Mouse (Mus musculus) left cerebral cortex, postnatal 4 days (tissue): ENCODE measurements around the gene Cdk2. TPM values are rescaled to one million over a fixed set of nuclear protein-coding genes. Genes with fewer than 3 reads are reported as not detected.
"Not testable (repeated sequence)": the region's sequence is repeated elsewhere in the genome, so short reads cannot be mapped to it uniquely, and the experiment has no call there.

Source experiments
- DNase-seq: peaks from one replicate; pipeline ENCODE4 v3.0.0-alpha.2; 2022
- intact Hi-C: fragments of 180-260 bp; cut with DNase I; formaldehyde crosslinking; loops from one replicate; pipeline ENCODE4 v1.15.1; 2025
- total RNA-seq, 2 experiments: library from RNA; stranded (reverse); gene quantifications; 2 replicates each; pipeline ENCODE4 v1.2.3; 2021

Cdk2 gene
- total RNA-seq = 10 to 100 TPM in 1 of 2 experiments, 1 to 10 TPM in 1; 8.1 to 10.0 TPM

DNA sequence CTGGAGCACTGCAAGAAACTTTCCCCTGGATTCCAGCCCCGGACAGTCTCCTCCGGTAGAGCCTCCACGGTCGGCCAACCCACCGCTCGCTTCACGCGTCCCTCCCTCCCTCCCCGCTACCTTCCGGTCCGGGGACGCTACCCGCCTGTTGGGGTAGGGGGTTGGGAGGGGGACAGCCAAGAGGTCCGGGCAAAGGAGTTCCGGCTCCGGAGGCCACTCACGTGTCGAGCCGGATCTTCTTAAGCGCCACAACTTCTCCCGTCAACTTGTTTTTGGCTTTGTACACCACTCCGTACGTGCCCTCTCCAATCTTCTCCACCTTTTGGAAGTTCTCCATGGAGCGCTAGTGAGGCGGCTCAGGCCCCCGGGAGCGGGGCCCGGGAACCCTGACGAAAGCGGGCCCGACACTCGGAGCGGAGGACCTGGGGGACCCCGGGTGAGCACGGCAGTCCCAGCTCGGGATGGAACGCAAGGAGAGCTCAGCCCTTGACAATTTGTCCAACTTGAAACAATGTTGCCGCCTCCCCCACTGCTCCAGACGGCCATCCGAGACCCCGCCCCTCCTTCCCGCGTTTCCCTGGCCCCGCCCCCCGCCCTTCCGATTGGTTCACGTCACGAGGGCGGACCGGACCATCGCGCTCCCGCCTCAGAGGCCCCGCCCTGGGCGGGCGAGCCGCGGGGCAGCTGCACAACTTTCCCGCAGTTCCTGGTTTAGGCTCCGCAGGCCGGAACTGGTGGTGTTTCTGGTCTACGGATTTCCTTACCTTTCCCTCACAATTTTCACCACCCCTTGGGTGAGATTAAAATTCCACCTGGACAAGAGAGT, at the start of gene Cdk2:
Cdk2 (minus strand) TSS at position 541 of the 826 bp plus-strand sequence.
- DNase-seq = peak; percentile 94
- intact Hi-C loops = no loop called here

DNA sequence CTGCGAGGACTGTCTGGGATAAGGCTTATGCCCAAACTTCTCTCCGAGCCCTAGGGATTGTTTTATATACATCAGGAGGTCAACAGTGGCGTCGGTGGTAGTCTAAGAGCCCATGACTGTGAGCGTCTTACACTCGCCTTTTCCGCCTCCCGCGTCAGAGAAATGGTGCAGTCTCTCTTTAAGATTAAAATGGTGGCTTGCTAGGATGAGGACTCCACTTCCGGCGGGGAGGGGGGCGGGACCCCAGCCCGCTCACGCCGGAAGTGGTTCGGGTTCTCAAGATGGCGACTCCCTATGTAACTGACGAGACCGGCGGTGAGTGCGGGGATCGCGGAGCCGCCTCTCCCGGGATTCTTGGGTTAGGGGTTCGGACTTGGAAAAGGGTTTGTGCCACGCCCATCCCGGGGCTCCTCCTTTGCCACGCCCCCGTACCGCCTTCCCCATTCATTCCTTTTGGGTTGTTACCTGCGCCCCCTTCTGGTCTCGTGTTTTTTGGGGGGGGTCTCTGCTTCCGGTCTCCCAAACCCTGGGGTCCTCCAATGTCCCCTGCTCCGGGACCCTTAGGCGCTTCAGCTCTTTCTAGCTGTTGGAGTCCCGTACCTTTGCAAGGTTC, 43.5 kb upstream of the Cdk2 start:
- DNase-seq = peak; percentile 91
- intact Hi-C loops = no loop called here

GRCm38 (mm10) chr10:128747646-128748251, 42.9 kb upstream of the Cdk2 start, which contains the start of gene Pym1:
Pym1 (plus strand) TSS chr10:128747889.
- DNase-seq = peak; percentile 33
- intact Hi-C loops = no loop called here

- DNase-seq = no peak
- intact Hi-C loops = no loop called here
Observed at GRCm38 (mm10) chr10:128746972-128747645, 42.3 kb upstream of the Cdk2 start.

DNA sequence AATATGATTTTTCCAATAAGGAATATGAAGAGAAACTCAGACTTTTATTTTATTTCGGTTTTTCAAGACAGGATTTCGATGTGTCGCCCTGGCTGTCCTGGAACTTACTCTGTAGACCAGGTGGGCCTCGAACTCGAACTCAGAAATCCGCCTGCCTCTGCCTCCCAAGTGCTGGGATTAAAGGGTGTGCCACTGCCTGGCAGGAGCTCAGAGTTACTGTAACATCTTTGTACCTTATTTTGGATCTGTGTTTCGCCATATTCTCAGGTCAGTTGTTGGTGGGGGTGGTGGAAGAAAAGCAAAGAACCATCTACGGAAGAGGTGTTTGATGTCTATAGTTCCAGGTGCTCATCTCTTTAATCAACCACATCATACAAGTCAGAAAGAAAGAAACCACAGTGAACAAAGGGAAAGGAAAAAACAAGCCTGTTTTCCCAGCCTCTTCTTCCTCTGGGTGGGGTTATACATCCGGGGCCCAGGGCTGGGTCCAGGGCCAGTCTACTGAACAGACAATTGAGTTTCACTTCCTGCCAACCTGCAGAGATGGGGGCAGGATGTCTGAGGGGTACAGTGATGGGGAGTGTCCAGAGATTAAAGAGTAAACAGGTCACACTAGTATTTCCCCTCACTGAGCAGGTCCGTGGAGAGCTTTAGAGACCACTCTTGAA, 41.2 kb upstream of the Cdk2 start:
- intact Hi-C loops = no loop called here
- no peak for DNase-seq

- intact Hi-C loops = no loop called here
- DNase-seq = no peak
Observed at GRCm38 (mm10) chr10:128744680-128745601, 40.1 kb upstream of the Cdk2 start, which contains the start of gene Dgka. Dgka (minus strand) TSS chr10:128744855.

DNA sequence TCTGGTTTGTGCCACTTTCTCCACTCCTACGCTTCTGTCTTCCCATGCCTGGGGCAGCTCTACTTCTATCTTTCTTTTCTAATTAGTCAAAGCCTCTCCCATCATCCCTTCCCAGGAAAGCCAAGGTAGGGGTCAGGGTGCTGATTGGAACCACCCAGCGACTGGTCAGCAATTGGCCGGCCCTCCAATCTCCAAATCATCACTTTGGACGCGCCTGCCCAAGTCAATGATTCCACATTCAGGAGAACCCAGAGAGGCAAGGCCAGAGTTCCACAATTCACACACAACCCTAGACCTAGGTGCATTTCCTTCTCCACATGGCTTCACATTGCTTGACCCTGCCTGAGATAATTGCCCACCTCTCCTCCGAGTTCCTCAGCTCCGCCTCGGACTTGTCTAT, 39.4 kb upstream of the Cdk2 start:
- DNase-seq = no peak
- intact Hi-C loops = no loop called here

GRCm38 (mm10) chr10:128743791-128744191, 39.0 kb upstream of the Cdk2 start:
- peak; percentile 76 for DNase-seq
- intact Hi-C loops = no loop called here

- DNase-seq = no peak
- intact Hi-C loops = no loop called here
Observed at GRCm38 (mm10) chr10:128743235-128743634, 38.4 kb upstream of the Cdk2 start.

DNA sequence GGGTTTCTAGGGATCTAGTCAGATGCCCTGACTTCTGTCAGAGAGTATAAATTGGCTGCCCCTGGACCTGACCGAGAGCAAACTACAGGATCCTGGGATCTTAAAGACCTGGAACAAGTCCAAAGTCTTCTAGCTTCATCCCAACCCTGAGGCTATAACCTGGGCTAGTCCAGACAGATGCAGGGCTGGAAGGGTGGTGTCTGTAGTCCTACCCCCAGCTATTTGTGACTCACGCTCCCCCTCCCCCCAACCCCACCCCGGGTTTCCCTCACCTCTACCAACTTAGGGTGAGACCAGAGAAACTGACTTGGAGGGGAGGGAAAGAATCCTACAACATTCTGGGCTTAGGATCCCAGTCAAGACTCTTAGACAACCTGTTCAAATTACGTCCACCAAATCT, 37.8 kb upstream of the Cdk2 start:
- intact Hi-C loops = no loop called here
- no peak for DNase-seq

- no peak for DNase-seq
- intact Hi-C loops = no loop called here
Observed at GRCm38 (mm10) chr10:128740296-128740695, 35.5 kb upstream of the Cdk2 start.

- no peak for DNase-seq
- intact Hi-C loops = no loop called here
Observed at GRCm38 (mm10) chr10:128737435-128737834, 32.6 kb upstream of the Cdk2 start.

- intact Hi-C loops = no loop called here
- no peak for DNase-seq
Observed at GRCm38 (mm10) chr10:128731992-128732391, 27.2 kb upstream of the Cdk2 start.

- DNase-seq = peak; percentile 82
- intact Hi-C loops = no loop called here
Observed at GRCm38 (mm10) chr10:128731002-128731433, 26.2 kb upstream of the Cdk2 start.

DNA sequence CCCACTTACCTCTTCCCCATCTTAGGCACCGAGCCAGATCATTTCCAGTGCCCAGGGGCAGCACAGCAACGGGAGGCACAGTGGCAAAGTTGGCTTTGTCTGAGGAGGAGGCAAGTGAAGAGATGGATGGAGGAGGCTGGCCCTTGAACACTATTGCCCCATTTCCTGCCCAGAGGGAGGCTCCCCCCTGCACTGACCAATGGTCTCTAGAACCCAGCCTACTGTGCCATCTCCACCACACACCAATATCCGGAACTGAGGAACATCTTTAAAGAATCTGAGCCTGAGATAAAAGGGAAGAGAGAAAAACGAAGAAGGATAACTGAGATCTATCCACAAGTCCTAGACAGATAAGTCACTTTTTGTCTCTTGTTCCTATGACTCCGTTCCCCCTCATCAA, 23.2 kb upstream of the Cdk2 start:
- no peak for DNase-seq
- intact Hi-C loops = no loop called here

GRCm38 (mm10) chr10:128725466-128725865, 20.6 kb upstream of the Cdk2 start:
- intact Hi-C loops, DNase-seq: not testable (repeated sequence)

DNA sequence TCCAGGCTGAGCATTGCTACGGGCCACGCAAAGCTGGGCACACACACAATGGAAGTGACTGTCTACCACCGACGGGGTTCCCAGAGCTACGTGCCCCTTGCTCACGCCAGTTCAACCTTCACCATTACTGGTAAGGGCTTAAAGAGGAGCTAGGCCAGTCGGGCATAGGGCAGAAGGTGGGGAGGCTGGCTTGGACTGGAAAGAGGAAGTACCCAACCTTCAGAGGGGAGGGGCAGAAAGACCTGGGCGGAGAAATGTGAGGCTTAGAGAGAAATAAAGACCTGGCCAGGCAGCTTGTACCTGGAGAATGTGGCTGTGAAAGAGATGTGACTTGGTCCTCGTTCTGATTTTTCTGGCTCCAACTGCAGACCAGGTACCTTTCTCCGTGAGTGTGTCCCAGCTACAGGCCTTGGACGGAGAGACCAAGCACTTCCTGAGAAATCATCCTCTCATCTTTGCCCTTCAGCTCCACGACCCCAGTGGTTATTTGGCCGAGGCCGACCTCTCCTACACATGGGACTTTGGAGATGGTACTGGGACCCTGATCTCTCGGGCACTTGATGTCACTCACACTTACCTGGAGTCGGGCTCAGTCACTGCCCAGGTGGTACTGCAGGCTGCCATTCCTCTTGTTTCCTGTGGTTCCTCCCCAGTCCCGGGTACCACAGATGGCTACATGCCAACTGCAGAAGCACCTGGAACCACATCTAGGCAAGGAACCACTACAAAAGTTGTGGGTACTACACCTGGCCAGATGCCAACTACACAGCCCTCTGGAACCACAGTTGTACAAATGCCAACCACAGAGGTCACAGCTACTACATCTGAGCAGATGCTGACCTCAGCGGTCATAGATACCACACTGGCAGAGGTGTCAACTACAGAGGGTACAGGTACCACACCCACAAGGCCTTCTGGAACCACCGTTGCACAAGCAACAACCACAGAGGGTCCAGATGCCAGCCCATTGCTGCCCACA, 11.0 kb upstream of the Cdk2 start:
- DNase-seq = no peak
- intact Hi-C loops = no loop called here

DNA sequence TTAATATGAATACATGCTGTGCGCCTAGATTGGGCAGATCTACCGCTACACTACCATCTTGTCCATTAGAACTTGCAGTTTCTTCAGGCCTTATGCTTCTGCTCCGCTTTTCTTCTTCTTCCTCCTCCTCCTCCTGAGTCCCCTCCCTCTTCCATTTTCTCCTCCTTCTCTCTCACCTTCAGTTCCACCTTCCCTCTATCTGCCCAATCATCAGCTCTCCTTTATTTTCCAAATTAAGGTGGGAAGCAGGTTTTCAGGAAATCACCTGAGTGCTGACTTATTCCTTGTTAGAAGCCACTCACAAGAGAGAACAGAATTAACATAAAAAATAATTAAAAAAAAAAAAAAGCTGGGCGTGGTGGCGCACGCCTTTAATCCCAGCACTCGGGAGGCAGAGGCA, 6.5 kb upstream of the Cdk2 start:
- intact Hi-C loops, DNase-seq: not testable (repeated sequence)
